Mouse (Mus musculus): ENCODE measurements around the gene Zfp207. TPM values are rescaled to one million over a fixed set of nuclear protein-coding genes. Genes with fewer than 3 reads are reported as not detected.

Zfp207 gene
- total and polyA plus RNA-seq, 3 experiments, result 143 to 347 (median 186) TPM

DNA sequence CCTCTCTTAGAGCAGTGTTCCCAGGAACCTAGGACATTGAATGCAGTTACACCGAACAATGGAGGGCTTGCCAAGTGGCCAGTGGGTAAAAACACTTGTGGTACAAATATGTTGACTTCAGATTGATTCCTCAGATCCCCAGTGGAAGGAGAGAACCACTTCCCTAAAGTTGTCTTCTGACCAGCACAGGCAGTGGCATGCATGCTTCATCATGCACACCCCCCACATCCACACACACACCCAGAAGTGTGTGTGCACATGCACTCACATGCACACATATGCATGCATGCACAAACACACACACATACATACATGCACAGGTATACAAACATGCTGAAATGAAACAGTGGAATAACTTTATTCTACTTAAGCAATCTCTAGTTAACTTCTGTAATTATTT lies 36.7 kb downstream of the Zfp207 start:
- DNase-seq (ENCODE audit: low read depth, low spot score), result peak; percentile 53
- no peaks in the 10 kb centered on the region for H3K27me3 ChIP-seq (ENCODE audit: control insufficient read depth in 1 of 2, insufficient read depth in 2 of 2, low read length in 2 of 2)
- peaks cover 0 to 25% of the 10 kb centered on the region in 2 experiments; a peak in 3 of 4 replicates for H3K36me3 ChIP-seq (ENCODE audit: control insufficient read depth in 1 of 2, insufficient read depth in 2 of 2, low read length in 2 of 2)
- H3K79me2 ChIP-seq (ENCODE audit: control insufficient read depth, insufficient read depth, low read length, poor library complexity), result no peaks in the 10 kb centered on the region
- H3K4me3 ChIP-seq (ENCODE audit: control insufficient read depth in 1 of 2, insufficient read depth in 1 of 2, low read depth in 2 of 2, low read length in 2 of 2), result no peak overlapping the region
- H3K9me3 ChIP-seq (replicated peaks; ENCODE audit: insufficient read depth, low read length), result no peaks in the 10 kb centered on the region
- H3K9ac ChIP-seq (ENCODE audit: control insufficient read depth, low read depth, low read length, poor library complexity, severe bottlenecking), result no peak overlapping the region; the same call in 1 of the 2 replicates
- H3K27ac ChIP-seq (ENCODE audit: control insufficient read depth, low read depth, low read length), result no peak overlapping the region
- TF ChIP-seq UBTF (IDR thresholded peaks at IDR 0.05; ENCODE audit: borderline replicate concordance, insufficient read depth, low read depth, low read length), result no peak
- TF ChIP-seq NELFE (IDR thresholded peaks at IDR 0.05; ENCODE audit: low read depth, low read length), result no peak
- no peak for TF ChIP-seq SMC3 (IDR thresholded peaks at IDR 0.05; ENCODE audit: low read depth, low read length)
- peak; percentile 56; the same call in 1 of the 2 replicates for TF ChIP-seq POLR2AphosphoS2 (IDR thresholded peaks at IDR 0.05; ENCODE audit: low read length)
- TF ChIP-seq ZC3H11A (IDR thresholded peaks at IDR 0.05; ENCODE audit: low read depth, low read length), result no peak
- peaks cover 14 to 24% of the 10 kb centered on the region in 2 experiments for H3K4me1 ChIP-seq (ENCODE audit: control insufficient read depth in 1 of 2, insufficient read depth in 2 of 2, low read length in 2 of 2)

DNA sequence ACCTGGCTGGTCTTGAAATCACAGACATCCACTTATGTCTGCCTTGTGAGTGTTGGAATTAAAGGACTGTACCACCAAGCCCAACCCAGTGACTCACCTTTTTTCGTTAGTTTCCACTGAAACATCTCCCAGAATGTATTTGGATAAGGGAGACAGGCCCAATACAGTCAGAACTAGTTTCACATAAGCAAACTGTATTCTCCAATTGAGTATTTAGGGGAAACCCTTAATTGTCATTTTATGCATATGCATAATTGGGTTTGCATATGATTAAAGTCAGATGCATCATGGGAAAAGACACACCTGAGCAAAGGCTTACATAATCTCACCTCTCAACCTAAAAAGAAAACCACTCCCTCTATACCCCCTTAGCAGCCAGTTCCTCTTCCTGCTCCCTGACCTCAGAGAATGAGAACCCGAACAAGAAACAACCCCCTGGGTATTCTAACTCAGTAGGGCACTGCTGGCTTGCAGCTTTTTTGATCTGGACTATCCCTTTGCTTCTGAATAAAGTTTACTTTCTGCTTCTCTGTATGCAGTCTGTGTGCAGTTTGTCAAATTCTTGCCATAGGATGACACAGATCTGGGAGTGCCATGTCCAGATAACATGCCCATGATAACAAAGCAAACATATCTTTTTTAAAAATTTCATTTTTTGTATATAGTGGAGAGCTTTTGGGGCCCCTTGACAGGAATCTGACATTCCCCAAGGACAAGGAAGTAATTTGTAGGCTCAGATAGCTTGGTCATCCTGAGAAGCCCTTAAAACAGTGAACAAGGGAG lies 37.3 kb downstream of the Zfp207 start:
- DNase-seq (ENCODE audit: low read depth, low spot score), result peak; percentile 61
- Histone ChIP-seq H3K27me3 (ENCODE audit: control insufficient read depth in 1 of 2, insufficient read depth in 2 of 2, low read length in 2 of 2) (no peaks in the 10 kb centered on the region), H3K4me1 (ENCODE audit: control insufficient read depth in 1 of 2, insufficient read depth in 2 of 2, low read length in 2 of 2) (peaks cover 16 to 31% of the 10 kb centered on the region in 2 experiments), H3K36me3 (ENCODE audit: control insufficient read depth in 1 of 2, insufficient read depth in 2 of 2, low read length in 2 of 2) (peaks cover 0 to 25% of the 10 kb centered on the region in 2 experiments; a peak in 2 of 4 replicates), H3K9ac (ENCODE audit: control insufficient read depth, low read depth, low read length, poor library complexity, severe bottlenecking) (peak overlapping the region; percentile 3; the same call in 1 of the 2 replicates), H3K9me3 (replicated peaks; ENCODE audit: insufficient read depth, low read length) (no peaks in the 10 kb centered on the region), H3K4me3 (ENCODE audit: control insufficient read depth in 1 of 2, insufficient read depth in 1 of 2, low read depth in 2 of 2, low read length in 2 of 2) (peak overlapping the region in 1 of 2 experiments; percentile 11; a peak in 2 of 4 replicates), H3K79me2 (ENCODE audit: control insufficient read depth, insufficient read depth, low read length, poor library complexity) (no peaks in the 10 kb centered on the region), H3K27ac (ENCODE audit: control insufficient read depth, low read depth, low read length) (peak overlapping the region; percentile 25)
- TF ChIP-seq MXI1 (IDR thresholded peaks at IDR 0.05; ENCODE audit: low read depth, low read length) (peak; percentile 15; the same call in 1 of the 2 replicates), TBP (IDR thresholded peaks at IDR 0.05; ENCODE audit: low read depth, low read length) (0 out of 2 replicates have a peak, but pooled peaks have one; percentile 40), MAFK (IDR thresholded peaks at IDR 0.05; ENCODE audit: borderline replicate concordance, low read depth, low read length) (no peak), ETS1 (IDR thresholded peaks at IDR 0.05; ENCODE audit: low read depth, low read length) (0 out of 2 replicates have a peak, but pooled peaks have one; percentile 47), USF1 (IDR thresholded peaks at IDR 0.05; ENCODE audit: low read depth, low read length) (peak; percentile 43), MAZ (IDR thresholded peaks at IDR 0.05; ENCODE audit: low read depth, low read length) (peak; percentile 53; the same call in 1 of the 2 replicates), ELF1 (IDR thresholded peaks at IDR 0.05; ENCODE audit: low read depth, low read length) (0 out of 2 replicates have a peak, but pooled peaks have one; percentile 40), EP300 (IDR thresholded peaks at IDR 0.05; ENCODE audit: low read depth in 1 of 2, low read length in 2 of 2) (peak; percentile 41 to 57; a peak in 2 of 4 replicates), CHD2 (IDR thresholded peaks at IDR 0.05; ENCODE audit: low read length) (no peak; the same call in 1 of the 2 replicates), TCF12 (IDR thresholded peaks at IDR 0.05; ENCODE audit: low read depth, low read length) (peak; percentile 27; the same call in 1 of the 2 replicates), ZC3H11A (IDR thresholded peaks at IDR 0.05; ENCODE audit: low read depth, low read length) (no peak), SIN3A (IDR thresholded peaks at IDR 0.05; ENCODE audit: low read length) (peak; percentile 62; the same call in 1 of the 2 replicates), GATA1 (IDR thresholded peaks at IDR 0.05; ENCODE audit: low read depth, low read length) (peak; percentile 79)

Measured in MEL (cell line).